Mouse (Mus musculus) bone marrow, adult 2 months (tissue): ENCODE results near the gene Gda.

ENCODE experiments used
- CTCF ChIP-seq: fragments of 200-500 bp; IDR thresholded peaks from 2 replicates; pipeline ENCODE4 v1.5.1; 2011; ENCODE audit warnings: low read length, control low read depth; ENCODE audit not compliant: control insufficient read depth, insufficient read depth
- POLR2A ChIP-seq: fragments of 200-500 bp; IDR thresholded peaks from 2 replicates; pipeline ENCODE4 v1.6.1; 2011; ENCODE audit warnings: low read depth, mild to moderate bottlenecking, control low read depth, low read length, borderline replicate concordance; ENCODE audit not compliant: control insufficient read depth

- TF ChIP-seq POLR2A (no peak), CTCF (no peak)
These were observed 76.9 kb downstream of the Gda start for GRCm38 (mm10) chr19:21396364-21396763.
